Mouse (Mus musculus): Measurements from ENCODE around the gene Klhl3.

GRCm38 (mm10) chr13:58010416-58010815, 103.0 kb downstream of the Klhl3 start:
- TF ChIP-seq CTCF (IDR thresholded peaks at IDR 0.05), result no peak
- no peak for TF ChIP-seq EP300 (IDR thresholded peaks at IDR 0.05)
